Mouse (Mus musculus) hindbrain, embryonic 12.5 days (tissue): ENCODE results near the gene Cysrt1. TPM values are rescaled to one million over a fixed set of nuclear protein-coding genes. Genes with fewer than 3 reads are reported as not detected.
A peak's percentile ranks its signal among the peaks of the same experiment; 100 is the strongest.

Experiments used
- ATAC-seq: fragments of 200-750 bp; cut with Nextera tagmentation; 2 replicates; pipeline ENCODE4 v1.8.0; 2017; ENCODE audit warnings: moderate TSS enrichment; ENCODE audit not compliant: low FRiP score
- H3K27ac ChIP-seq: fragments of 300-500 bp; sonication (generic); 2 replicates; pipeline ENCODE4 v1.5.1; 2016; ENCODE audit warnings: mild to moderate bottlenecking
- H3K27me3 ChIP-seq: fragments of 300-500 bp; sonication (generic); 2 replicates; pipeline ENCODE4 v1.6.1; 2016; ENCODE audit warnings: mild to moderate bottlenecking
- H3K36me3 ChIP-seq: fragments of 300-500 bp; sonication (generic); 2 replicates; pipeline ENCODE4 v1.6.1; 2016; ENCODE audit warnings: mild to moderate bottlenecking
- H3K4me1 ChIP-seq: fragments of 300-500 bp; sonication (generic); 2 replicates; pipeline ENCODE4 v1.6.1; 2016
- H3K4me2 ChIP-seq: fragments of 300-500 bp; sonication (generic); replicated peaks from 2 replicates; pipeline ENCODE4 v1.6.1; 2016; ENCODE audit warnings: mild to moderate bottlenecking
- H3K4me3 ChIP-seq: fragments of 300-500 bp; sonication (generic); 2 replicates; pipeline ENCODE4 v1.5.1; 2016; ENCODE audit warnings: mild to moderate bottlenecking
- H3K9ac ChIP-seq: fragments of 300-500 bp; sonication (generic); 2 replicates; pipeline ENCODE4 v1.6.1; 2016; ENCODE audit warnings: mild to moderate bottlenecking, moderate library complexity
- H3K9me3 ChIP-seq: fragments of 300-500 bp; sonication (generic); replicated peaks from 2 replicates; pipeline ENCODE4 v1.6.1; 2016; ENCODE audit warnings: mild to moderate bottlenecking
- WGBS: fragments of 180-500 bp; shearing (Covaris S2); methylation state at CpG from one replicate; pipeline ENCODE4 v1.1.7; 2016; 5-methylcytosine and 5-hydroxymethylcytosine counted together
- polyA plus RNA-seq: library from polyadenylated mRNA; unstranded; fragments of >200 nt; fragmentation: Nextera tagmentation; extraction: Ambion mirVana; gene quantifications from 2 replicates; pipeline ENCODE4 v1.2.1, GENCODE M21; 2016

Gene Cysrt1
- polyA plus RNA-seq, 1 experiment from 2014 or later: not detected

GRCm38 (mm10) chr2:25241438-25241775 is 845 bp downstream of the Cysrt1 start:
- H3K4me2 ChIP-seq: peak overlapping the region; percentile 92
- peaks cover 20% of the 10 kb centered on the region for H3K27me3 ChIP-seq
- peak overlapping the region; percentile 76; the same call in 1 of the 2 replicates for H3K27ac ChIP-seq
- H3K4me1 ChIP-seq: peaks cover 26% of the 10 kb centered on the region
- no peaks in the 10 kb centered on the region for H3K9me3 ChIP-seq
- peak; percentile 5; the same call in 1 of the 2 replicates for ATAC-seq
- H3K9ac ChIP-seq: peak overlapping the region; percentile 73; the same call in 1 of the 2 replicates
- H3K4me3 ChIP-seq: peak overlapping the region; percentile 55
- H3K36me3 ChIP-seq: peaks cover 17% of the 10 kb centered on the region
- WGBS: 14% methylated on average over 6 of the region's 6 CpGs

GRCm38 (mm10) chr2:25240723-25241437 is 1.4 kb downstream of the Cysrt1 start:
- no peaks in the 10 kb centered on the region for H3K9me3 ChIP-seq
- ATAC-seq: peak; percentile 77
- H3K4me3 ChIP-seq: peak overlapping the region; percentile 55
- peaks cover 26% of the 10 kb centered on the region for H3K4me1 ChIP-seq
- under 1% methylated on average over 29 of the region's 29 CpGs for WGBS
- peaks cover 11% of the 10 kb centered on the region for H3K36me3 ChIP-seq
- H3K4me2 ChIP-seq: peak overlapping the region; percentile 92
- peak overlapping the region; percentile 73 for H3K9ac ChIP-seq
- peaks cover 24% of the 10 kb centered on the region for H3K27me3 ChIP-seq
- H3K27ac ChIP-seq: peak overlapping the region; percentile 76

- peak overlapping the region; percentile 92 for H3K4me2 ChIP-seq
- peaks cover 6% of the 10 kb centered on the region; the same call in 1 of the 2 replicates for H3K36me3 ChIP-seq
- H3K27me3 ChIP-seq: peaks cover 24% of the 10 kb centered on the region
- H3K4me3 ChIP-seq: peak overlapping the region; percentile 55; the same call in 1 of the 2 replicates
- 55% methylated on average over 8 of the region's 8 CpGs for WGBS
- no peak; the same call in 1 of the 2 replicates for ATAC-seq
- peaks cover 26% of the 10 kb centered on the region for H3K4me1 ChIP-seq
- H3K9me3 ChIP-seq: no peaks in the 10 kb centered on the region
- peak overlapping the region; percentile 76; the same call in 1 of the 2 replicates for H3K27ac ChIP-seq
- 0 out of 2 replicates have a peak overlapping the region, but pooled peaks have one; percentile 32 for H3K9ac ChIP-seq
These were observed 1.9 kb downstream of the Cysrt1 start for GRCm38 (mm10) chr2:25240310-25240709.

- Histone ChIP-seq H3K4me1 (peaks cover 26% of the 10 kb centered on the region), H3K9me3 (no peaks in the 10 kb centered on the region), H3K4me2 (no peak overlapping the region), H3K27ac (no peak overlapping the region), H3K36me3 (0 out of 2 replicates have a peak, but pooled peaks cover under 1% of the 10 kb centered on the region), H3K27me3 (peaks cover 24% of the 10 kb centered on the region), H3K9ac (no peak overlapping the region), H3K4me3 (no peak overlapping the region)
- WGBS: 81% methylated on average over 3 of the region's 3 CpGs
- no peak for ATAC-seq
These were observed 2.5 kb downstream of the Cysrt1 start for GRCm38 (mm10) chr2:25239766-25240165.

- H3K27ac ChIP-seq: no peak overlapping the region
- H3K27me3 ChIP-seq: peaks cover 30% of the 10 kb centered on the region
- no peak overlapping the region for H3K9ac ChIP-seq
- no peaks in the 10 kb centered on the region for H3K36me3 ChIP-seq
- H3K4me2 ChIP-seq: no peak overlapping the region
- H3K4me3 ChIP-seq: no peak overlapping the region
- H3K9me3 ChIP-seq: no peaks in the 10 kb centered on the region
- peaks cover 22% of the 10 kb centered on the region for H3K4me1 ChIP-seq
- no peak for ATAC-seq
These were observed 4.1 kb downstream of the Cysrt1 start for GRCm38 (mm10) chr2:25238106-25238505.

- no peak overlapping the region for H3K9ac ChIP-seq
- H3K4me3 ChIP-seq: no peak overlapping the region
- peaks cover 16% of the 10 kb centered on the region for H3K4me1 ChIP-seq
- H3K4me2 ChIP-seq: no peak overlapping the region
- peaks cover 25% of the 10 kb centered on the region for H3K27me3 ChIP-seq
- no peak for ATAC-seq
- no peaks in the 10 kb centered on the region for H3K9me3 ChIP-seq
- H3K36me3 ChIP-seq: no peaks in the 10 kb centered on the region
- 65% methylated on average over 4 of the region's 4 CpGs for WGBS
- H3K27ac ChIP-seq: no peak overlapping the region
These were observed 4.7 kb downstream of the Cysrt1 start for GRCm38 (mm10) chr2:25237522-25237921.

- Histone ChIP-seq H3K4me3 (no peak within 1 kb of the TSS), H3K9me3 (no peaks in the 10 kb centered on the region), H3K4me1 (peaks cover 10% of the 10 kb centered on the region), H3K4me2 (no peak within 1 kb of the TSS), H3K27me3 (peaks cover 25% of the 10 kb centered on the region), H3K36me3 (no peaks in the 10 kb centered on the region), H3K27ac (no peak within 1 kb of the TSS), H3K9ac (no peak within 1 kb of the TSS)
- 33% methylated on average over 8 of the region's 8 CpGs for WGBS
- no peak for ATAC-seq
These were observed 5.6 kb downstream of the Cysrt1 start, which contains the start of gene Rnf224 for GRCm38 (mm10) chr2:25236614-25237013. Gene Rnf224, minus strand, starts transcription at chr2:25236787.

GRCm38 (mm10) chr2:25234551-25235220 is 7.6 kb downstream of the Cysrt1 start:
- WGBS: 69% methylated on average over 5 of the region's 5 CpGs
- Histone ChIP-seq H3K9me3 (no peaks in the 10 kb centered on the region), H3K27ac (no peak overlapping the region), H3K27me3 (peaks cover 24% of the 10 kb centered on the region), H3K36me3 (no peaks in the 10 kb centered on the region), H3K4me3 (no peak overlapping the region), H3K4me2 (no peak overlapping the region), H3K9ac (no peak overlapping the region), H3K4me1 (no peaks in the 10 kb centered on the region)
- ATAC-seq: no peak

- ATAC-seq: no peak
- WGBS: 87% methylated on average over 3 of the region's 3 CpGs
- Histone ChIP-seq H3K9me3 (no peaks in the 10 kb centered on the region), H3K9ac (no peak within 1 kb of the TSS), H3K36me3 (no peaks in the 10 kb centered on the region), H3K4me2 (no peak within 1 kb of the TSS), H3K4me1 (no peaks in the 10 kb centered on the region), H3K4me3 (no peak within 1 kb of the TSS), H3K27me3 (peaks cover 25% of the 10 kb centered on the region), H3K27ac (no peak within 1 kb of the TSS)
These were observed 8.2 kb downstream of the Cysrt1 start, which contains the start of gene Slc34a3 for GRCm38 (mm10) chr2:25234050-25234449. Gene Slc34a3, minus strand, starts transcription at chr2:25234364.

- ATAC-seq: no peak
- peaks cover 23% of the 10 kb centered on the region for H3K27me3 ChIP-seq
- no peaks in the 10 kb centered on the region for H3K9me3 ChIP-seq
- no peak overlapping the region for H3K4me3 ChIP-seq
- WGBS: 85% methylated on average over 4 of the region's 4 CpGs
- no peak overlapping the region for H3K4me2 ChIP-seq
- H3K36me3 ChIP-seq: no peaks in the 10 kb centered on the region
- peaks cover 6% of the 10 kb centered on the region for H3K4me1 ChIP-seq
- H3K9ac ChIP-seq: no peak overlapping the region
- no peak overlapping the region for H3K27ac ChIP-seq
These were observed 8.8 kb downstream of the Cysrt1 start for GRCm38 (mm10) chr2:25233421-25233820.

GRCm38 (mm10) chr2:25231038-25231437 is 11.2 kb downstream of the Cysrt1 start:
- Histone ChIP-seq H3K4me1 (peaks cover 7% of the 10 kb centered on the region), H3K4me2 (no peak overlapping the region), H3K27ac (no peak overlapping the region), H3K9me3 (no peaks in the 10 kb centered on the region), H3K9ac (no peak overlapping the region), H3K4me3 (no peak overlapping the region), H3K36me3 (no peaks in the 10 kb centered on the region), H3K27me3 (peaks cover 19% of the 10 kb centered on the region)
- no peak for ATAC-seq
- 60% methylated on average over 12 of the region's 12 CpGs for WGBS

GRCm38 (mm10) chr2:25230581-25230980 is 11.7 kb downstream of the Cysrt1 start:
- H3K4me3 ChIP-seq: no peak overlapping the region
- H3K27me3 ChIP-seq: peaks cover 18% of the 10 kb centered on the region
- no peak overlapping the region for H3K9ac ChIP-seq
- H3K4me2 ChIP-seq: no peak overlapping the region
- no peaks in the 10 kb centered on the region for H3K9me3 ChIP-seq
- H3K27ac ChIP-seq: no peak overlapping the region
- no peaks in the 10 kb centered on the region for H3K36me3 ChIP-seq
- no peak for ATAC-seq
- WGBS: 87% methylated on average over 7 of the region's 7 CpGs
- H3K4me1 ChIP-seq: peaks cover 10% of the 10 kb centered on the region
